Mouse (Mus musculus) MEL (cell line): ENCODE data around the gene Lhfpl2. TPM values are rescaled to one million over a fixed set of nuclear protein-coding genes. Genes with fewer than 3 reads are reported as not detected.

Source experiments
- DNase-seq: peaks from one replicate; pipeline ENCODE4 v3.0.0; 2011; ENCODE audit warnings: low read depth, low spot score
- H3K27ac ChIP-seq: 2 replicates; pipeline ENCODE4 v1.5.1; 2012; ENCODE audit warnings: low read depth, mild to moderate bottlenecking, control low read depth, low read length, moderate library complexity; ENCODE audit not compliant: control insufficient read depth
- H3K27me3 ChIP-seq, 2 experiments: fragments of 150-350 bp in 1 of 2; sonication (generic) in 1 of 2; 2 replicates each; pipeline ENCODE4 v1.6.1; 2012; ENCODE audit warnings: low read length in 2 of 2, mild to moderate bottlenecking in 2 of 2, improper control_type of control experiment in 1 of 2, moderate library complexity in 1 of 2; ENCODE audit not compliant: insufficient read depth in 2 of 2, control insufficient read depth in 1 of 2
- H3K36me3 ChIP-seq, 2 experiments: 2 replicates each; pipeline ENCODE4 v1.6.1; 2012 to 2014; ENCODE audit warnings: low read length in 2 of 2, improper control_type of control experiment in 1 of 2, inconsistent platforms in 1 of 2, mild to moderate bottlenecking in 1 of 2; ENCODE audit not compliant: insufficient read depth in 2 of 2, control insufficient read depth in 1 of 2
- H3K4me1 ChIP-seq, 2 experiments: fragments of 150-350 bp in 1 of 2; sonication (generic) in 1 of 2; 2 replicates each; pipeline ENCODE4 v1.6.1; 2012; ENCODE audit warnings: low read length in 2 of 2, improper control_type of control experiment in 1 of 2, mild to moderate bottlenecking in 1 of 2; ENCODE audit not compliant: insufficient read depth in 2 of 2, control insufficient read depth in 1 of 2
- H3K4me3 ChIP-seq, 2 experiments: fragments of 150-350 bp in 1 of 2; sonication (generic) in 1 of 2; 2 replicates each; pipeline ENCODE4 v1.5.1; 2012; ENCODE audit warnings: low read depth in 2 of 2, low read length in 2 of 2, mild to moderate bottlenecking in 2 of 2, moderate library complexity in 2 of 2, control low read depth in 1 of 2, improper control_type of control experiment in 1 of 2; ENCODE audit not compliant: control insufficient read depth in 1 of 2, insufficient read depth in 1 of 2
- H3K79me2 ChIP-seq: 2 replicates; pipeline ENCODE4 v1.6.1; 2012; ENCODE audit warnings: mild to moderate bottlenecking, low read length, moderate library complexity; ENCODE audit not compliant: control insufficient read depth, poor library complexity, insufficient read depth
- H3K9ac ChIP-seq: 2 replicates; pipeline ENCODE4 v1.6.1; 2012; ENCODE audit warnings: low read depth, mild to moderate bottlenecking, control low read depth, low read length, moderate library complexity; ENCODE audit not compliant: control insufficient read depth, poor library complexity, severe bottlenecking
- H3K9me3 ChIP-seq: fragments of 150-350 bp; sonication (generic); replicated peaks from 2 replicates; pipeline ENCODE4 v1.6.1; 2012; ENCODE audit warnings: mild to moderate bottlenecking, low read length, improper control_type of control experiment, moderate library complexity; ENCODE audit not compliant: insufficient read depth
- BHLHE40 ChIP-seq: IDR thresholded peaks from 2 replicates; pipeline ENCODE4 v1.6.1; 2012; ENCODE audit warnings: low read depth, mild to moderate bottlenecking, inconsistent platforms, low read length, improper control_type of control experiment, borderline replicate concordance
- EP300 ChIP-seq, 2 experiments: IDR thresholded peaks; 2 replicates each; pipeline ENCODE4 v1.6.1; 2011; ENCODE audit warnings: improper control_type of control experiment in 2 of 2, low read length in 2 of 2, low read depth in 1 of 2, mild to moderate bottlenecking in 1 of 2
- KAT2A ChIP-seq: conservative IDR thresholded peaks from 2 replicates; pipeline ENCODE4 v1.6.1; 2012; ENCODE audit warnings: low read depth, low read length, improper control_type of control experiment, inconsistent platforms
- MAX ChIP-seq: IDR thresholded peaks from 2 replicates; pipeline ENCODE4 v1.6.1; 2011; ENCODE audit warnings: low read length, improper control_type of control experiment
- MEF2A ChIP-seq: IDR thresholded peaks from 2 replicates; pipeline ENCODE4 v1.6.1; 2014; ENCODE audit warnings: low read depth, mild to moderate bottlenecking, inconsistent platforms, low read length, improper control_type of control experiment; ENCODE audit not compliant: poor library complexity, insufficient replicate concordance, severe bottlenecking; ENCODE audit errors: extremely low read depth
- MXI1 ChIP-seq: IDR thresholded peaks from 2 replicates; pipeline ENCODE4 v1.6.1; 2011; ENCODE audit warnings: mild to moderate bottlenecking, low read depth, low read length, improper control_type of control experiment
- MYB ChIP-seq: IDR thresholded peaks from 2 replicates; pipeline ENCODE4 v1.6.1; 2011; ENCODE audit warnings: mild to moderate bottlenecking, low read depth, low read length, improper control_type of control experiment
- MYC ChIP-seq: IDR thresholded peaks from 2 replicates; pipeline ENCODE4 v1.6.1; 2011; ENCODE audit warnings: low read depth, mild to moderate bottlenecking, low read length, improper control_type of control experiment, moderate library complexity
- POLR2A ChIP-seq, 2 experiments: IDR thresholded peaks; 2 replicates each; pipeline ENCODE4 v1.6.1; 2011 to 2012; ENCODE audit warnings: low read length in 2 of 2, mild to moderate bottlenecking in 2 of 2, control low read depth in 1 of 2, improper control_type of control experiment in 1 of 2, low read depth in 1 of 2, moderate library complexity in 1 of 2; ENCODE audit not compliant: control insufficient read depth in 1 of 2, insufficient read depth in 1 of 2, poor library complexity in 1 of 2
- POLR2AphosphoS2 ChIP-seq: IDR thresholded peaks from 2 replicates; pipeline ENCODE4 v1.6.1; 2011; ENCODE audit warnings: low read length, improper control_type of control experiment
- RAD21 ChIP-seq: IDR thresholded peaks from 2 replicates; pipeline ENCODE4 v1.6.1; 2011; ENCODE audit warnings: mild to moderate bottlenecking, low read depth, low read length, improper control_type of control experiment
- UBTF ChIP-seq: IDR thresholded peaks from 2 replicates; pipeline ENCODE4 v1.6.1; 2012; ENCODE audit warnings: low read depth, mild to moderate bottlenecking, inconsistent platforms, low read length, improper control_type of control experiment, moderate library complexity, borderline replicate concordance; ENCODE audit not compliant: insufficient read depth
- ZC3H11A ChIP-seq: IDR thresholded peaks from 2 replicates; pipeline ENCODE4 v1.6.1; 2012; ENCODE audit warnings: low read depth, mild to moderate bottlenecking, inconsistent platforms, low read length, improper control_type of control experiment
- ZKSCAN1 ChIP-seq: IDR thresholded peaks from 2 replicates; pipeline ENCODE4 v1.6.1; 2012; ENCODE audit warnings: low read depth, mild to moderate bottlenecking, inconsistent platforms, low read length, improper control_type of control experiment, moderate library complexity
- ZMIZ1 ChIP-seq: IDR thresholded peaks from 2 replicates; pipeline ENCODE4 v1.6.1; 2012; ENCODE audit warnings: low read depth, mild to moderate bottlenecking, inconsistent platforms, low read length, improper control_type of control experiment, moderate library complexity
- ZNF384 ChIP-seq: IDR thresholded peaks from 2 replicates; pipeline ENCODE4 v1.6.1; 2012; ENCODE audit warnings: low read depth, mild to moderate bottlenecking, inconsistent platforms, low read length, improper control_type of control experiment
- polyA plus RNA-seq, 2 experiments: library from polyadenylated mRNA; stranded (reverse) in 1 of 2; unstranded in 1 of 2; fragments of >175 nt in 1 of 2; fragments of >200 nt in 1 of 2; gene quantifications; 2 replicates each; pipeline versions ENCODE4 v1.2.1 to v1.2.4; 2012; ENCODE audit warnings: low replicate concordance in 2 of 2, low read depth in 1 of 2; ENCODE audit not compliant: insufficient read length in 2 of 2, insufficient read depth in 1 of 2, missing spikeins in 1 of 2
- total RNA-seq: library from RNA; depleted of rRNA; stranded (reverse); fragments of 300-350 nt; gene quantifications from 2 replicates; pipeline ENCODE4 v1.2.3, GENCODE M21; 2012

Lhfpl2 gene
- total and polyA plus RNA-seq, 3 experiments: 24.5 to 30.2 TPM; not detected in 1

DNA sequence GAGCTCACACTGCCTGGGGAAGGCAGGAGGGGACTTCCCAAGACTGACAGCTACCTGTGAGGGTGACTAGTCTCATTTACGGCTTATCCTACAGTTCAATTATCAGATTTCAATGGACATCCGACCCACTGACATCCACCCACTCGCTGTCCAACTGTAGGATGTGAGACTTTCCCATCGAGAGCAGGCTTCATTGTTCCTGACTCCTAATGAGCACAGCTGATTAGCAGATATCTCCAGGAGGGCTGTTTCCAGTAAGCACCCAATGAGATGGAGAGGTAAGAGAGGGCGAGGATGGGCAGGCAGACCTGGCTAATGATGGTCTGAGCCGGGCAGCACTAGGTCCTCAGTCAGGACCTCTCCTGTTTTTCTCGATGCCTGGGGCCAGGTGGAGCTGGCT lies 77.0 kb downstream of the Lhfpl2 start:
- Histone ChIP-seq H3K9me3 (no peaks in the 10 kb centered on the region), H3K36me3 (no peaks in the 10 kb centered on the region)
- no peak for TF ChIP-seq KAT2A
- TF ChIP-seq MAX: no peak
- TF ChIP-seq ZC3H11A: no peak
- TF ChIP-seq MYB: no peak
- no peak for TF ChIP-seq UBTF
- no peak for TF ChIP-seq MXI1
- no peak for TF ChIP-seq POLR2AphosphoS2
- no peak for TF ChIP-seq ZNF384
- no peak for TF ChIP-seq RAD21
- TF ChIP-seq MEF2A: no peak
- TF ChIP-seq, all 39 proteins: peak for 0
- no peaks in the 10 kb centered on the region for H3K27me3 ChIP-seq
- no peaks in the 10 kb centered on the region for H3K4me1 ChIP-seq
- no peak overlapping the region for H3K4me3 ChIP-seq
- H3K9ac ChIP-seq: no peak overlapping the region
- no peaks in the 10 kb centered on the region for H3K79me2 ChIP-seq
- DNase-seq: no peak
- no peak overlapping the region for H3K27ac ChIP-seq

DNA sequence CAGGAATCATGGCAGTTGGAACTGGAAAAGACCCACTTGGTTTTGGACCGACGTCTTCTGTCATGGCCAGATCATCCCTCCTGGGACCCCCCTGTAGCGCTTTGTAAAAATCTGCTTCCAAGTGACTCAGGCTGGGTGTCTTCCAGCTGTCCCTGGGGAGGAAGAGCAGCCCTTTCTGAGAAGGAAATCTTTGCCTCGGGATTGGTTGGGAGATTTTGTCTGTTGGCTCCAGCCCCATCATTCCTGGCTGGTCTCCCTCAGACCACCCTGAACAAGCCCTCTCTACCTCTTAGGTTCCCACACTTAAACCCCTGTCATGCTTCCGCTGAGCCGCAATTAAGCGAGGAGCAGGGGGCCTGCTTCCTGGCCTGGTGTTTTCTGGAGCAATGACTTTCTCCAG lies 77.6 kb downstream of the Lhfpl2 start:
- no peak overlapping the region for H3K4me3 ChIP-seq
- TF ChIP-seq MYB: no peak
- no peak for TF ChIP-seq ZKSCAN1
- no peak for TF ChIP-seq POLR2A (IDR thresholded peaks at IDR 0.05; ENCODE audit: control insufficient read depth in 1 of 2, insufficient read depth in 1 of 2, low read depth in 1 of 2, low read length in 2 of 2, poor library complexity in 1 of 2)
- no peak for TF ChIP-seq MYC
- no peak for TF ChIP-seq BHLHE40
- TF ChIP-seq EP300 (IDR thresholded peaks at IDR 0.05; ENCODE audit: low read depth in 1 of 2, low read length in 2 of 2): no peak
- TF ChIP-seq ZMIZ1: no peak
- TF ChIP-seq, all 39 proteins: peak for 0
- H3K79me2 ChIP-seq: no peaks in the 10 kb centered on the region
- no peak for DNase-seq
- H3K9me3 ChIP-seq: no peaks in the 10 kb centered on the region
- H3K27me3 ChIP-seq: no peaks in the 10 kb centered on the region
- no peaks in the 10 kb centered on the region for H3K36me3 ChIP-seq
- no peak overlapping the region for H3K27ac ChIP-seq
- no peaks in the 10 kb centered on the region for H3K4me1 ChIP-seq
- H3K9ac ChIP-seq: no peak overlapping the region
